Comparison of ENCODE assay signal across 12 mouse cellular contexts in the genomic region with DNA sequence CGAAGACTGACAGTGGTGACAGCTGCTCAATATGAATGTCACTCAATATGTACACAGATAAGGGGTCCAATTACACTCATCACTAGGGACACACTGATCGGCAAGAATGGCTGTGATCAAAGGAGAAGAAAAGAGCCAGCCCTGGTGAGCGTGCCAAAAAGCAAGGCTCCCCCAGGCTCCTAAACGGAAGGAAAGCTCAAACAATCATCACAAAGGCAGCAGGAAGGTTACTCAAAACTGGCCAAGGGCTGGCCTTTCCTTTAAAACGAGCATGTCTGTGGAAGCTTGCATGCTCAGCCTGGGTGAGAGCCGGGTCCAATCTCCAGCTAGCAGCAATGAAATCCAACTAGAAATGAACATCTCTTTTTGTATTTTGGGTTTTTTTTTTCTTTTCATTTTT. TPM values are rescaled to one million over a fixed set of nuclear protein-coding genes. Genes with fewer than 3 reads are reported as not detected.
DNase-seq lines count a peak whose midpoint lies in the region; ATAC-seq and TF ChIP-seq lines count a peak whose summit lies in the region.
"Had no signal": no experiment of that assay in that cellular context is flagged by ENCODE, and none has a peak within 500 bp of the region (broad histone marks: within the 10 kb centered on the region; RNA-seq: fewer than 3 reads in every experiment).

No protein-coding gene starts in this region.

- no peak for ATAC-seq in kidney, embryonic 14.5 days (ENCODE audit: low FRiP score, low TSS enrichment)
- ATAC-seq in heart, postnatal 0 days (ENCODE audit: insufficient read depth, low read depth), result peak; percentile 39; the same call in 1 of the 2 replicates
- ATAC-seq in midbrain, embryonic 15.5 days (replicated peaks), result peak; percentile 19

- no peak for TF ChIP-seq CTCF in heart, postnatal 0 days (IDR thresholded peaks at IDR 0.05; ENCODE audit: low read depth)

- peak; percentile 43 for DNase-seq in kidney, adult 11 months
- no peak for DNase-seq in heart, postnatal 0 days (ENCODE audit: low spot score)
- DNase-seq in kidney, postnatal 36 days, result peak; percentile 49 to 55
- no peak for DNase-seq in urinary bladder, postnatal 36 days (ENCODE audit: low spot score in 2 of 2)
- DNase-seq in T-cell, adult 2 months (ENCODE audit: low spot score), result no peak
- DNase-seq in ovary, postnatal 10 days (ENCODE audit: low spot score), result no peak
- DNase-seq: thymus, postnatal 14 days had no signal

- no peak overlapping the region for H3K27ac ChIP-seq in kidney, embryonic 14.5 days (ENCODE audit: low read depth, low read length)
- peak overlapping the region; percentile 50 for H3K27ac ChIP-seq in heart, postnatal 0 days (ENCODE audit: low read depth)
- peak overlapping the region; percentile 27 for H3K27ac ChIP-seq in midbrain, embryonic 15.5 days
- H3K27ac ChIP-seq: embryonic facial prominence, embryonic 12.5 days; limb, embryonic 13.5 days had no signal

- no peak overlapping the region for H3K9ac ChIP-seq in kidney, embryonic 14.5 days (ENCODE audit: low read depth, low read length)
- H3K9ac ChIP-seq in heart, postnatal 0 days (replicated peaks; ENCODE audit: low read depth, low read length), result no peak overlapping the region
- H3K9ac ChIP-seq in midbrain, embryonic 15.5 days, result no peak overlapping the region
- H3K9ac ChIP-seq: embryonic facial prominence, embryonic 12.5 days; limb, embryonic 13.5 days had no signal

- 0 out of 2 replicates have a peak, but pooled peaks cover 2% of the 10 kb centered on the region for H3K4me1 ChIP-seq in kidney, embryonic 14.5 days (ENCODE audit: control insufficient read depth, insufficient read depth, low read length)
- H3K4me1 ChIP-seq in heart, postnatal 0 days (ENCODE audit: control insufficient read depth, insufficient read depth), result peaks cover 8% of the 10 kb centered on the region; the same call in 1 of the 2 replicates
- peaks cover 18% of the 10 kb centered on the region for H3K4me1 ChIP-seq in midbrain, embryonic 15.5 days
- H3K4me1 ChIP-seq: embryonic facial prominence, embryonic 12.5 days had no signal

- no peak overlapping the region for H3K4me3 ChIP-seq in kidney, embryonic 14.5 days (ENCODE audit: low read length)
- H3K4me3 ChIP-seq in heart, postnatal 0 days (ENCODE audit: low read depth, low read length), result no peak overlapping the region
- no peak overlapping the region for H3K4me3 ChIP-seq in midbrain, embryonic 15.5 days
- H3K4me3 ChIP-seq: embryonic facial prominence, embryonic 12.5 days; limb, embryonic 13.5 days; megakaryocyte, embryonic 14.5 days had no signal

- H3K4me2 ChIP-seq in kidney, embryonic 14.5 days (replicated peaks; ENCODE audit: low read depth, low read length), result no peak overlapping the region
- H3K4me2 ChIP-seq in heart, postnatal 0 days (ENCODE audit: low read depth, low read length), result no peak overlapping the region
- H3K4me2 ChIP-seq in midbrain, embryonic 15.5 days, result no peak overlapping the region
- H3K4me2 ChIP-seq: embryonic facial prominence, embryonic 12.5 days; limb, embryonic 13.5 days had no signal

- WGBS in kidney, embryonic 14.5 days, result 46% methylated on average over 6 of the region's 6 CpGs
- 26% methylated on average over 6 of the region's 6 CpGs for WGBS in heart, postnatal 0 days
- WGBS in midbrain, embryonic 15.5 days, result 22% methylated on average over 6 of the region's 6 CpGs

- H3K36me3 ChIP-seq in kidney, embryonic 14.5 days (ENCODE audit: control insufficient read depth, insufficient read depth, low read length), result no peaks in the 10 kb centered on the region
- H3K36me3 ChIP-seq in heart, postnatal 0 days (replicated peaks; ENCODE audit: control insufficient read depth, insufficient read depth, low read length), result peaks cover 25% of the 10 kb centered on the region
- 0 out of 2 replicates have a peak, but pooled peaks cover 3% of the 10 kb centered on the region for H3K36me3 ChIP-seq in midbrain, embryonic 15.5 days (replicated peaks)

- H3K27me3 ChIP-seq in kidney, embryonic 14.5 days (ENCODE audit: control insufficient read depth, insufficient read depth, low read length), result no peaks in the 10 kb centered on the region
- H3K27me3 ChIP-seq in heart, postnatal 0 days (ENCODE audit: control insufficient read depth, insufficient read depth, low read length), result no peaks in the 10 kb centered on the region
- H3K27me3 ChIP-seq in midbrain, embryonic 15.5 days (replicated peaks), result no peaks in the 10 kb centered on the region
- H3K27me3 ChIP-seq: embryonic facial prominence, embryonic 12.5 days; limb, embryonic 13.5 days had no signal

- TF ChIP-seq EP300 in heart, postnatal 0 days (IDR thresholded peaks at IDR 0.05; ENCODE audit: low read depth), result no peak

- no peaks in the 10 kb centered on the region for H3K9me3 ChIP-seq in kidney, embryonic 14.5 days (ENCODE audit: control insufficient read depth, low read length)
- no peaks in the 10 kb centered on the region for H3K9me3 ChIP-seq in heart, postnatal 0 days (replicated peaks; ENCODE audit: control insufficient read depth, low read length)
- H3K9me3 ChIP-seq in midbrain, embryonic 15.5 days, result no peaks in the 10 kb centered on the region
- H3K9me3 ChIP-seq: limb, embryonic 13.5 days had no signal

RNA-seq across cellular contexts. Expression of gene 2510009E07Rik, which starts 39.2 kb away (rescaled TPM):
- polyA plus RNA-seq in kidney, embryonic 14.5 days (2014; fragmentation: Nextera tagmentation; extraction: Ambion mirVana), result 8.0 and 12.5 TPM in 2 replicates
- total RNA-seq in heart, postnatal 0 days (2014; rRNA removed; ENCODE audit: low replicate concordance), result 27.2 and 32.2 TPM in 2 replicates
- polyA plus RNA-seq in heart, postnatal 0 days (2015; fragmentation: Nextera tagmentation; extraction: Ambion mirVana), result 18.4 and 20.0 TPM in 2 replicates
- polyA plus RNA-seq in midbrain, embryonic 15.5 days (2015; fragmentation: Nextera tagmentation; extraction: Ambion mirVana), result 60.1 and 61.7 TPM in 2 replicates

Comparison
In these comparisons a context has a peak if more than half of its experiments do, and no peak if none do; other contexts are left out.
1. DNase-seq: peak in kidney, adult 11 months (single experiment) and kidney, postnatal 36 days (2 of 2); none in heart, postnatal 0 days (single experiment), urinary bladder, postnatal 36 days (0 of 2), T-cell, adult 2 months (single experiment) and ovary, postnatal 10 days (single experiment).